Mouse (Mus musculus): ENCODE measurements around the gene Trnt1. TPM values are rescaled to one million over a fixed set of nuclear protein-coding genes. Genes with fewer than 3 reads are reported as not detected.

Gene Trnt1
- polyA plus RNA-seq, 1 experiment from 2014 or later, result 27.7 TPM

- no peaks in the 10 kb centered on the region for H3K4me1 ChIP-seq (replicated peaks; ENCODE audit: control insufficient read depth, insufficient read depth, low read length)
- no peak overlapping the region for H3K9ac ChIP-seq (ENCODE audit: low read depth, low read length)
- no peaks in the 10 kb centered on the region for H3K36me3 ChIP-seq (ENCODE audit: control insufficient read depth, insufficient read depth)
- H3K27me3 ChIP-seq (replicated peaks; ENCODE audit: control insufficient read depth, insufficient read depth, low read length), result no peaks in the 10 kb centered on the region
- H3K4me3 ChIP-seq (ENCODE audit: low read depth, low read length), result no peak overlapping the region
- no peaks in the 10 kb centered on the region for H3K9me3 ChIP-seq (ENCODE audit: control insufficient read depth)
- no peak for ATAC-seq
- H3K4me2 ChIP-seq (replicated peaks; ENCODE audit: low read depth), result no peak overlapping the region
- WGBS, result 56% methylated on average over 2 of the region's 2 CpGs
- no peak for TF ChIP-seq CTCF (IDR thresholded peaks at IDR 0.05; ENCODE audit: low read depth)
- H3K27ac ChIP-seq (ENCODE audit: low read depth, low read length), result no peak overlapping the region
These were observed 40.2 kb downstream of the Trnt1 start for GRCm38 (mm10) chr6:106809161-106809560.

GRCm38 (mm10) chr6:106810686-106811085, 41.8 kb downstream of the Trnt1 start:
- no peaks in the 10 kb centered on the region for H3K27me3 ChIP-seq (replicated peaks; ENCODE audit: control insufficient read depth, insufficient read depth, low read length)
- WGBS, result 86% methylated on average over 3 of the region's 3 CpGs
- H3K4me3 ChIP-seq (ENCODE audit: low read depth, low read length), result no peak overlapping the region
- no peak overlapping the region for H3K4me2 ChIP-seq (replicated peaks; ENCODE audit: low read depth)
- no peaks in the 10 kb centered on the region for H3K9me3 ChIP-seq (ENCODE audit: control insufficient read depth)
- H3K4me1 ChIP-seq (replicated peaks; ENCODE audit: control insufficient read depth, insufficient read depth, low read length), result no peaks in the 10 kb centered on the region
- H3K36me3 ChIP-seq (ENCODE audit: control insufficient read depth, insufficient read depth), result no peaks in the 10 kb centered on the region
- TF ChIP-seq CTCF (IDR thresholded peaks at IDR 0.05; ENCODE audit: low read depth), result no peak
- H3K9ac ChIP-seq (ENCODE audit: low read depth, low read length), result no peak overlapping the region
- ATAC-seq, result no peak
- no peak overlapping the region for H3K27ac ChIP-seq (ENCODE audit: low read depth, low read length)

- no peaks in the 10 kb centered on the region for H3K27me3 ChIP-seq (replicated peaks; ENCODE audit: control insufficient read depth, insufficient read depth, low read length)
- no peaks in the 10 kb centered on the region for H3K36me3 ChIP-seq (ENCODE audit: control insufficient read depth, insufficient read depth)
- no peak overlapping the region for H3K4me2 ChIP-seq (replicated peaks; ENCODE audit: low read depth)
- no peak for TF ChIP-seq CTCF (IDR thresholded peaks at IDR 0.05; ENCODE audit: low read depth)
- ATAC-seq, result no peak
- no peak overlapping the region for H3K9ac ChIP-seq (ENCODE audit: low read depth, low read length)
- no peak overlapping the region for H3K27ac ChIP-seq (ENCODE audit: low read depth, low read length)
- no peaks in the 10 kb centered on the region for H3K4me1 ChIP-seq (replicated peaks; ENCODE audit: control insufficient read depth, insufficient read depth, low read length)
- no peaks in the 10 kb centered on the region for H3K9me3 ChIP-seq (ENCODE audit: control insufficient read depth)
- no peak overlapping the region for H3K4me3 ChIP-seq (ENCODE audit: low read depth, low read length)
These were observed 50.3 kb downstream of the Trnt1 start for GRCm38 (mm10) chr6:106819246-106819645.

- Histone ChIP-seq H3K4me2 (replicated peaks; ENCODE audit: low read depth) (no peak overlapping the region), H3K9ac (ENCODE audit: low read depth, low read length) (no peak overlapping the region), H3K4me3 (ENCODE audit: low read depth, low read length) (no peak overlapping the region), H3K4me1 (replicated peaks; ENCODE audit: control insufficient read depth, insufficient read depth, low read length) (no peaks in the 10 kb centered on the region), H3K36me3 (ENCODE audit: control insufficient read depth, insufficient read depth) (no peaks in the 10 kb centered on the region), H3K27ac (ENCODE audit: low read depth, low read length) (no peak overlapping the region), H3K27me3 (replicated peaks; ENCODE audit: control insufficient read depth, insufficient read depth, low read length) (no peaks in the 10 kb centered on the region), H3K9me3 (ENCODE audit: control insufficient read depth) (no peaks in the 10 kb centered on the region)
- TF ChIP-seq CTCF (IDR thresholded peaks at IDR 0.05; ENCODE audit: low read depth), result no peak
- 70% methylated on average over 3 of the region's 3 CpGs for WGBS
- ATAC-seq, result no peak
These were observed 51.0 kb downstream of the Trnt1 start for GRCm38 (mm10) chr6:106819906-106820305.

GRCm38 (mm10) chr6:106820566-106820965, 51.6 kb downstream of the Trnt1 start:
- Histone ChIP-seq H3K9me3 (ENCODE audit: control insufficient read depth) (no peaks in the 10 kb centered on the region), H3K27ac (ENCODE audit: low read depth, low read length) (no peak overlapping the region), H3K36me3 (ENCODE audit: control insufficient read depth, insufficient read depth) (no peaks in the 10 kb centered on the region), H3K27me3 (replicated peaks; ENCODE audit: control insufficient read depth, insufficient read depth, low read length) (no peaks in the 10 kb centered on the region), H3K4me3 (ENCODE audit: low read depth, low read length) (no peak overlapping the region), H3K4me2 (replicated peaks; ENCODE audit: low read depth) (no peak overlapping the region), H3K9ac (ENCODE audit: low read depth, low read length) (no peak overlapping the region), H3K4me1 (replicated peaks; ENCODE audit: control insufficient read depth, insufficient read depth, low read length) (no peaks in the 10 kb centered on the region)
- no peak for ATAC-seq
- no peak for TF ChIP-seq CTCF (IDR thresholded peaks at IDR 0.05; ENCODE audit: low read depth)

- Histone ChIP-seq H3K9ac (ENCODE audit: low read depth, low read length) (no peak overlapping the region), H3K27me3 (replicated peaks; ENCODE audit: control insufficient read depth, insufficient read depth, low read length) (no peaks in the 10 kb centered on the region), H3K9me3 (ENCODE audit: control insufficient read depth) (no peaks in the 10 kb centered on the region), H3K27ac (ENCODE audit: low read depth, low read length) (no peak overlapping the region), H3K36me3 (ENCODE audit: control insufficient read depth, insufficient read depth) (no peaks in the 10 kb centered on the region), H3K4me1 (replicated peaks; ENCODE audit: control insufficient read depth, insufficient read depth, low read length) (no peaks in the 10 kb centered on the region), H3K4me2 (replicated peaks; ENCODE audit: low read depth) (no peak overlapping the region), H3K4me3 (ENCODE audit: low read depth, low read length) (no peak overlapping the region)
- peak; percentile 60 for TF ChIP-seq CTCF (IDR thresholded peaks at IDR 0.05; ENCODE audit: low read depth)
- ATAC-seq, result no peak
- WGBS, result 52% methylated on average over 1 of the region's 1 CpGs
These were observed 53.4 kb downstream of the Trnt1 start for GRCm38 (mm10) chr6:106822329-106822728.

Other genes with a start within 250 kb of the Trnt1 start
- gene Il5ra, start 20.1 kb upstream of the Trnt1 start, polyA plus RNA-seq (2015; fragmentation: Nextera tagmentation; extraction: Ambion mirVana), result not detected in 2 replicates
- 51.7 and 54.8 TPM in 2 replicates for gene Crbn, start 31.0 kb downstream of the Trnt1 start, polyA plus RNA-seq (2015; fragmentation: Nextera tagmentation; extraction: Ambion mirVana)